Mouse (Mus musculus) testis, adult 2 months (tissue): Measurements from ENCODE around the gene Thegl.

Experiments used
- CTCF ChIP-seq: fragments of 200-500 bp; IDR thresholded peaks from 2 replicates; pipeline ENCODE4 v1.5.1; 2012; ENCODE audit warnings: low read depth, mild to moderate bottlenecking, inconsistent platforms, low read length, moderate library complexity; ENCODE audit not compliant: control insufficient read depth, insufficient read depth, insufficient replicate concordance
- POLR2A ChIP-seq: fragments of 200-500 bp; IDR thresholded peaks from 2 replicates; pipeline ENCODE4 v1.6.1; 2012; ENCODE audit warnings: low read depth, mild to moderate bottlenecking, inconsistent platforms, low read length, moderate library complexity; ENCODE audit not compliant: control insufficient read depth

DNA sequence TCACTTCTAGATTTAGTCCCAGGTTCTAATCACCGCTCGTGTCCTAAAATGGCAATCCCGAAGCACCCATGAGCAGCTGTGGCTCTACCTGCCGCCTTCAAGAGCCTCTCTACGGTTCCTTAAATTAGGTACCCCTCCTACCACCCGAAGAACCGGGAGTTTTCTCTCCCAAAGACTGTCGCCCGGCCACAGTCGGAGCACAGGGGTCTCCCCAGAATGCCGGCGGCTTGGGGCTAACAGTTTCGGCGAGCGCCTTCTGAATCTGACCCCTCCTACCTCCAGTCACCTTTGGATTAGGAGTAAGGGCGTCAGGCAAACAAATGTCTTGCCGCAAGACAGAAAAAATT, 41.6 kb upstream of the Thegl start:
- TF ChIP-seq CTCF (no peak), POLR2A (no peak)
